Mouse (Mus musculus) neural tube, embryonic 15.5 days (tissue): ENCODE results near the gene Rnf19b. TPM values are rescaled to one million over a fixed set of nuclear protein-coding genes. Genes with fewer than 3 reads are reported as not detected.

Source experiments
- ATAC-seq: fragments of 200-750 bp; cut with Nextera tagmentation; 2 replicates; pipeline ENCODE4 v1.8.0; 2017; ENCODE audit warnings: mild to moderate bottlenecking, moderate TSS enrichment, moderate library complexity; ENCODE audit not compliant: low FRiP score
- H3K27ac ChIP-seq: fragments of 300-500 bp; sonication (generic); replicated peaks from 2 replicates; pipeline ENCODE4 v1.5.1; 2015; ENCODE audit warnings: mild to moderate bottlenecking, inconsistent platforms
- H3K27me3 ChIP-seq: fragments of 300-500 bp; sonication (generic); replicated peaks from 2 replicates; pipeline ENCODE4 v1.6.1; 2015; ENCODE audit warnings: inconsistent platforms
- H3K36me3 ChIP-seq: fragments of 300-500 bp; sonication (generic); 2 replicates; pipeline ENCODE4 v1.6.1; 2015; ENCODE audit warnings: inconsistent platforms
- H3K4me1 ChIP-seq: fragments of 300-500 bp; sonication (generic); 2 replicates; pipeline ENCODE4 v1.6.1; 2015; ENCODE audit warnings: inconsistent platforms
- H3K4me2 ChIP-seq: fragments of 300-500 bp; sonication (generic); 2 replicates; pipeline ENCODE4 v1.6.1; 2015; ENCODE audit warnings: inconsistent platforms, mild to moderate bottlenecking, moderate library complexity
- H3K4me3 ChIP-seq: fragments of 300-500 bp; sonication (generic); replicated peaks from 2 replicates; pipeline ENCODE4 v1.5.1; 2015; ENCODE audit warnings: mild to moderate bottlenecking, inconsistent platforms
- H3K9ac ChIP-seq: fragments of 300-500 bp; sonication (generic); replicated peaks from 2 replicates; pipeline ENCODE4 v1.6.1; 2015; ENCODE audit warnings: mild to moderate bottlenecking, inconsistent platforms
- H3K9me3 ChIP-seq: fragments of 300-500 bp; sonication (generic); replicated peaks from 2 replicates; pipeline ENCODE4 v1.6.1; 2016; ENCODE audit warnings: inconsistent platforms
- WGBS: fragments of 180-500 bp; shearing (Covaris S2); methylation state at CpG from one replicate; pipeline ENCODE4 v1.1.7; 2015; ENCODE audit warnings: mixed read lengths; 5-methylcytosine and 5-hydroxymethylcytosine counted together
- polyA plus RNA-seq: library from polyadenylated mRNA; unstranded; fragments of >200 nt; fragmentation: Nextera tagmentation; extraction: Ambion mirVana; gene quantifications from 2 replicates; pipeline ENCODE4 v1.2.1, GENCODE M21; 2015

Gene Rnf19b
- polyA plus RNA-seq, 1 experiment from 2014 or later = 34.5 TPM

DNA sequence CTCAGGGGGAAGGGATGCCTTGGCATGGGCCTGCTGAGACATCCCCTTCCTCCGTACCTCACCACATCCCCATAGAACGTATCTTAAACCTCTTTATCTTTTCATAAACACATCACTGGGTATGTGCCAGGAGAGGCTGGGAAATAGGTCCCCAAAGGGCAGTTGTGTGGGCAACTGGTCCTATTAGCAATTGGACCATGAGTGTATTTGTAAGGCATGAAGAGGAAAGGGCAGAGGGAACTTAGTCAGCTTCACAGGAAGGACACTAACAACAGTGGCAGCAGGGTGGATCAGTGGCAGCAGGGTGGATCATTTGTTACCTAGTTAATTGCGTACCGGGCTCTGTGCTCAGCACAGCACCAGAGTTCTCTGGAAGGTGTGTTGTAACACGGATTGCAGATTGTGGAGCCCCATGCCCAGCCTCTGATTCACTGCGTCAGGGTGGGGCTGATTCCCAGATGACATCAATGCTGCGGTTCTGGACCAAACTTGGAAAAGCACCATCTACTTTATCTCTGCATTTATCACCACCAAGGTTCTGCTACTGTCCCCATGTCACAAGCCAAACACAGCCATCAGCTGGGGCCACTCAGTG, 22.1 kb upstream of the Rnf19b start:
- H3K9me3 ChIP-seq = no peaks in the 10 kb centered on the region
- no peak overlapping the region for H3K4me2 ChIP-seq
- ATAC-seq = no peak
- H3K36me3 ChIP-seq = no peaks in the 10 kb centered on the region
- H3K4me1 ChIP-seq = peaks cover 14% of the 10 kb centered on the region
- no peak overlapping the region for H3K4me3 ChIP-seq
- H3K9ac ChIP-seq = no peak overlapping the region
- no peak overlapping the region for H3K27ac ChIP-seq
- 60% methylated on average over 7 of the region's 7 CpGs for WGBS
- no peaks in the 10 kb centered on the region for H3K27me3 ChIP-seq

DNA sequence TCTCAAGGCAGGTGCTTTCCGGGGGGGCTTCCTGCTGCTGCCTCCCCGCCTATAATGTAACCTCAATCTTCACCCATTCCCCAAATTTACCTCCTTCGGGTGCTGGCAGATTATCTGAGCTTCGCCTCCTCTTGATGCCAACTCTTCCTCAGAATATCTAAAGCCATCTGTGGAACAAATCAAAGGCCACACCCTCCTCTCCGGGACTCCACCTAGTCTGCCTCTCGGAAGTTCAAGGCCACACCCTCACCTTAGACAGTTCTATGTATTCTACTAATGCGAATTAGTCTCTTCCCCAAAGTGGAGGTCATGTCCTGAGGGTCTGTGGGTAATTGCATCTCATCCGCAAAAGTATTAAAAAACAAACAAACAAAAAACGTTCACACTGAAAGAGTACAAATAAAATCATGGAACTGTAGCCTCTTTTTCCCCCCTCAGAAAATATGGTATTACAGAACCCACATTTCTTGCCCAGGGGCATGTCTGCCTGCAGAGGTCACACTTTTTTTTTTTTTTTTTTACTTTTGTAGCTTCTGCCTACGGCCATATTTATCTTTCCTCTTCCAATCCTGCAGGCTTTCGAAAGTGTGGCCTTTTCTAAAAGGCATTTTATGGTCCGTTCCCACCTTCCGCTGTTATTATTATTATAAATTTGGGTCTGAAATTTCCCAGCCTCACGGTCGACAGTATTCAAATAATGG, 10.2 kb upstream of the Rnf19b start:
- no peaks in the 10 kb centered on the region; the same call in 1 of the 2 replicates for H3K27me3 ChIP-seq
- no peak for ATAC-seq
- H3K27ac ChIP-seq = peak overlapping the region; percentile 99
- peak overlapping the region; percentile 48 for H3K4me3 ChIP-seq
- peaks cover 22% of the 10 kb centered on the region for H3K4me1 ChIP-seq
- H3K9ac ChIP-seq = peak overlapping the region; percentile 61
- WGBS = 13% methylated on average over 15 of the region's 15 CpGs
- no peaks in the 10 kb centered on the region for H3K9me3 ChIP-seq
- no peaks in the 10 kb centered on the region for H3K36me3 ChIP-seq
- peak overlapping the region; percentile 85 for H3K4me2 ChIP-seq

DNA sequence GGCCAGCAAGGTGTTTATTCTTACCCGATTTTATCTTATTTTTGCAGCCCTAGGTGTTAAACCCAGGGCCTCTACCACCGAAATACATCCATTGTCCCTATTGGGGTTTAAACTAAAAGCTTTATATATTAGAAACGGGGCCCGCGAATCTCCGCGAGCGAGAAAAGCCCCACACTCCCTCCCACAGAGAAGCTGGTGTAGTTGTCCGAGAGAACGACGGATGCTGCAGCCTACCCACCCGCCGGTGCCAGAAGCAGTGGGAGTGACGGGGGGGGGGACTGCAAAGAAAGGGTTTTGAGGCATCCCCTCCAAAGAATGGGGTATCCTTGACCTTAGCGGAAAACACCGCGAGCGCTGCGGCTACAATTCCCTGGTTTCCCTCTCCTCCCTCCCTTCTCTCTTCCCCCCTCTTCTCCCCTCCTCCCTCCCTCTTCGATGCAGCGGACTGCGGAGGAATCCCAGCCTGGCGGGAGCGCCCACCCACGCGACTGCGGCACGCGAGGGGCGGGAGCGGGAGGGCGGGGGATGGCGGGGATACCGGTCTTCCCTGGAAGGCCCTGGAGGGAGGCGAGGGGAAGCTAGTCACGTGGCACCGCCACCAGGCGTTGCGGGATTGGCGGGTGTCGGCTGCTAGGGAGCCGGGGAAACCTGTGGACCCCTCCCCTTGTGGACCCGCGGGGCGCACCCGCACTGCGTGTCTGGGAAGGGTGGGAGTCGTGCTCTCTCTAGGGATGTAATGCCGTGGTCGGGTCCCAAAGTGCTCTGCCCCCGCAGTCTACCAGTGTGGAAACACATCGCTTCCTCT, 9.4 kb upstream of the Rnf19b start:
- peak overlapping the region; percentile 85 for H3K4me2 ChIP-seq
- no peaks in the 10 kb centered on the region for H3K9me3 ChIP-seq
- H3K27ac ChIP-seq = peak overlapping the region; percentile 99
- no peaks in the 10 kb centered on the region; the same call in 1 of the 2 replicates for H3K27me3 ChIP-seq
- peak overlapping the region; percentile 48 for H3K4me3 ChIP-seq
- under 1% methylated on average over 50 of the region's 52 CpGs for WGBS
- H3K9ac ChIP-seq = peak overlapping the region; percentile 61
- H3K36me3 ChIP-seq = no peaks in the 10 kb centered on the region
- ATAC-seq = peak; percentile 94
- H3K4me1 ChIP-seq = peaks cover 22% of the 10 kb centered on the region

DNA sequence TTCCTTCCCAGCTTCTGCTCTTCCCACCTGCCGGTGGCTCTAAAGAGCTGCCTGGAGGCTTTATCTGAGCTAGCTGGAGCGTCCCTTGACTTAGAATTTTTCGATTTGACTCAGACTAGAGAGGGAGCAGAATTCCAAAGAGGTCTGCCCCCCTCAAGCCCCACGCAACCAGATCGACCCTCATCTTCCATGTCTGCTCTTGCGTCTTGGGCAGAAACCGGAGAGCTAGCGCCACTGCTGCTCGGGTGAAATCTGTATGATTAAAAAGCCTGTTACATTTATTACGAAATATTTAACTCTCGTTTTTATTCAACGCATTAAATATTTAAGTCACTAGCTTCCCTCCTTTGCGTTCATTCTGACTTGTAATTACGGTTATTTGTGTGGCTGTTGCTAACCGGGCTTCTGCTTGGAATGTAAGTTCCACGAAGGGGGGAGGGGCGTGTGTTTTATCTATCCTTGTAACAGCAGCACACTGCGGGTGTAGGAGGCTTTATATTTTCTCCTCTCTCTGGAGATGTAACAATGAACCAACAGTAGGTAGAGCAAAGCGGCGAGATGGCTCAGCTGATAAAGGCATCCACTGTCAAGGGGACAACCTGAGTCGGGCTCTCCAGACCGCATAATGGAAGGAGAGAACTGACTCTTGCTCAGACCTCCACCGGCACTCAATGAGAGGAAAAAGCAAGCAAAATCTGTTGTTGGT, 8.6 kb upstream of the Rnf19b start:
- Histone ChIP-seq H3K9me3 (no peaks in the 10 kb centered on the region), H3K4me2 (peak overlapping the region; percentile 85), H3K27me3 (no peaks in the 10 kb centered on the region; the same call in 1 of the 2 replicates), H3K27ac (peak overlapping the region; percentile 99), H3K36me3 (no peaks in the 10 kb centered on the region), H3K4me1 (peaks cover 22% of the 10 kb centered on the region), H3K9ac (peak overlapping the region; percentile 61), H3K4me3 (peak overlapping the region; percentile 48)
- WGBS = 2% methylated on average over 23 of the region's 23 CpGs
- peak; percentile 64 for ATAC-seq

DNA sequence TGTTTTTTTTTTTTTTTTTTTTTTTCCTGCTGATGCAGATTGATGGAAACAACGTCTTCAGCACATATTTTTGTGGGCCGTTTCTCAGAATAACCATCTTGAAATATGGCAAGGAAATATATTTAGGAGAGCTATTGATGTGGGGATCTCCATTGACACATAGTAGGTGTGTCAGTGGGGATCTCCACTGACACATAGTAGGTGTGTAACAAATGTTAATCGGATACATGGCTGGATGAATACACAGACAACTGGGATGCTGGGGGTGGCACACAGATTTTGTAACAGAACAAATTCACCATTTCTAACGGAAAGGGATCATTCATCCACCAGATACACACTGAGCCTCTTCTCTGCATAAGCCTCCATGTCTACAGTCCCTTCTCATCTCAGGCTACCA, 7.7 kb upstream of the Rnf19b start:
- Histone ChIP-seq H3K4me3 (no peak overlapping the region), H3K9me3 (no peaks in the 10 kb centered on the region), H3K4me1 (peaks cover 22% of the 10 kb centered on the region), H3K27ac (peak overlapping the region; percentile 99), H3K9ac (no peak overlapping the region), H3K36me3 (no peaks in the 10 kb centered on the region), H3K27me3 (no peaks in the 10 kb centered on the region; the same call in 1 of the 2 replicates), H3K4me2 (peak overlapping the region; percentile 85; the same call in 1 of the 2 replicates)
- no peak for ATAC-seq
- 57% methylated on average over 4 of the region's 4 CpGs for WGBS

DNA sequence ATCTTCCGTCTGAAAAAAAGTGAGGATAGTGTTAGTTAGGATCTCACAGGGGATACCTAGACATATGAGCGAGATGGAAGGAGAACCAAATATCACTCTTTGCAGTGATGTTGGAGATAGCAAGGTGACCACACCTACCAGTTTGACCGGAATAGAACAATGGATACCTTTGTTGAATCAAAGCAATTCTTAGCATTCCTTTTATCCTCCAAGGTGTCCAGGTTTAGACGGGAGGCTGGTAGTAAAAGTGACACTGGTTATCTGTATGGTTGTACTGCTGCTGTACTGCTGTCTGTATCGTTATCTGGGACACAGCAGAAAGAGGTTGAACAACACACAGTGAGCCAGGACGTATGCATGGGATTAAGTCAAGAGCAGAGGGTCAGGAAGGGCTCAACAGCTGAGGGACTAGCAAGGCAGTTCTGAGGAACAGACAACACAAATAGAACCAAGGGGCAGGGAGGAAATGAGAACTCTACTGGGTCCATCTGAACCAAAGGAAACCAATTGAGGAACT, 7.1 kb upstream of the Rnf19b start:
- Histone ChIP-seq H3K27ac (peak overlapping the region; percentile 99), H3K4me3 (no peak overlapping the region)

DNA sequence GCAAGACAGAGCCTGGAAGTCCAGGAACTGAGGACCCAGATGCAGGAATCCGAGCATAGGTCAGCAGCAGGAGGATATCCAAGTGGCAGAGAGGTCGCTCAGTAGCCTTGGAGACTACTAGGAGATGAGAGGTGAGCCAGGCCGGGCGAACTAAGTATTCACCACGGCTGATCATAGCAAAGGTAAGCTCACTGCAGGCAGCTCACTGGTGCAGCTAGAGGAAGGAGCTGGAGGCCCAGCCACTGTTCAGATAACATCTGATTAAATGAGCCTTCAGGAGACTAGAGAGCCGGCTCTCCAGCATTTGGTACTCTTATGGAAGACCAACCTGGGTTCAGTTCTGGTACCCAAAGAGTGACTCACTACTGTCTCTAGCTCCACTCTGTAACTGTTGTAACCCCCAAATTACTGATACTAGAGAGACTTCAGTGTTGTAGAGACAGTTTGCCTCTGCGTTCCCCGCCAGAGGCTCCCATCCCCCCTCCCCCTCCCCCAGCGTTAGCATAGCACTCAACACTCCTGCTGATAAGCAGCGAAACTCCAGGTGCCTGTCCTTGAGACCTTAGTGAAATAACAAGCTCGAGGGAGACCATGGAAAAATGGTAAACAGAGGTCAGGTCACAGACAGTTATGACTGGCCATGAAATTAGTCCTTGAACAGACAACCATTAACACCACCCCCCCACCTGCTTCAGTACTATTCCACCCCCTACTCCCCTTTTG, 6.4 kb upstream of the Rnf19b start:
- Histone ChIP-seq H3K9me3 (no peaks in the 10 kb centered on the region), H3K4me1 (peaks cover 22% of the 10 kb centered on the region), H3K36me3 (no peaks in the 10 kb centered on the region), H3K27me3 (no peaks in the 10 kb centered on the region), H3K27ac (no peak overlapping the region), H3K9ac (no peak overlapping the region), H3K4me2 (no peak overlapping the region), H3K4me3 (no peak overlapping the region)
- WGBS = 36% methylated on average over 11 of the region's 11 CpGs
- no peak for ATAC-seq

More for the DNA sequence above, 7.1 kb upstream of the Rnf19b start:
- no peak overlapping the region for H3K4me2 ChIP-seq
- no peaks in the 10 kb centered on the region for H3K9me3 ChIP-seq
- peaks cover 22% of the 10 kb centered on the region for H3K4me1 ChIP-seq
- H3K9ac ChIP-seq = no peak overlapping the region
- ATAC-seq = no peak
- H3K36me3 ChIP-seq = no peaks in the 10 kb centered on the region
- WGBS = 79% methylated on average over 6 of the region's 6 CpGs
- H3K27me3 ChIP-seq = no peaks in the 10 kb centered on the region; the same call in 1 of the 2 replicates

DNA sequence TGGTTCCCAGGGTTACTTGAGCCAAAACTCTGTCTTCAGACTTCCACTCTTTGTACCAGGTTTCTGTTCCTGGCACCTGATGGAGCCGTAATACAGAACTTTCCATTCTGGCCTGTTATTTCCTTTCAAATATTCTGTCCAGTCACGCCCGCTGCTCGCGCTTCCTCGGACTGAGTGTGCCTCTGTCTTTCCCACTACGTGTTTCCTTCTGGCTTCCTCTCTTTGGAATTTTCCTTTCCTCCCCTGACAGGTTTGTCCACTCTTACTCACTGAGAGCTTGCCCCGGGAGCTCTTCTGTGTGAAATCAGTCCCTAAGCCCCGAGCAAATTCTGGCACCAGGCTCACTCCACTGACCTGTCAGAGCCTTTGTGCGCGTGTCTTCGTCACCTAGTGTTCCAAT, 3.3 kb upstream of the Rnf19b start:
- Histone ChIP-seq H3K4me1 (peaks cover 17% of the 10 kb centered on the region), H3K9me3 (no peaks in the 10 kb centered on the region), H3K27ac (no peak overlapping the region), H3K27me3 (no peaks in the 10 kb centered on the region), H3K36me3 (no peaks in the 10 kb centered on the region), H3K4me2 (no peak overlapping the region), H3K4me3 (no peak overlapping the region), H3K9ac (no peak overlapping the region)
- 91% methylated on average over 12 of the region's 12 CpGs for WGBS
- ATAC-seq = no peak

DNA sequence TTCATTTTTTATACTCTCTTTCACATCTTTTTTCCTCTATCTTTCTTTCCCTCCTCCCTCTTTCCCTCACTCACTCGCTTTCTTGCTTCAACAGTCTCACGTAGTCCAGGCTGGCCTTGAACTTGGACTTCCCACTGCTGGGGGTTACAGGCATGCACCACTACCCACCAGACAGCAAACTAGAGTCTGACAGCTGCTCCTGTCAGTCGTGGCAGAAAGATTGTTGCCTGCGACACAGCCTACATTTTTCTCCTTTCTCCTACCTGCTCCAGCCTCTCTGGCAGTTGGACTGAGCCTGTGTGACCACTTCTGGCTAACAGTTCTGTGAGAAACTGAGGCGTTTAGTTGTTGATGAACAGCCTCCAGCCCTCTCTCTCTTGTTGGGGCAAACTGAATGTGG, 2.5 kb upstream of the Rnf19b start:
- H3K4me2 ChIP-seq = no peak overlapping the region
- no peaks in the 10 kb centered on the region for H3K27me3 ChIP-seq
- WGBS = 87% methylated on average over 5 of the region's 5 CpGs
- H3K9me3 ChIP-seq = no peaks in the 10 kb centered on the region
- no peaks in the 10 kb centered on the region for H3K36me3 ChIP-seq
- no peak overlapping the region for H3K9ac ChIP-seq
- no peak overlapping the region for H3K4me3 ChIP-seq
- ATAC-seq = no peak
- no peak overlapping the region for H3K27ac ChIP-seq
- peaks cover 16% of the 10 kb centered on the region for H3K4me1 ChIP-seq

DNA sequence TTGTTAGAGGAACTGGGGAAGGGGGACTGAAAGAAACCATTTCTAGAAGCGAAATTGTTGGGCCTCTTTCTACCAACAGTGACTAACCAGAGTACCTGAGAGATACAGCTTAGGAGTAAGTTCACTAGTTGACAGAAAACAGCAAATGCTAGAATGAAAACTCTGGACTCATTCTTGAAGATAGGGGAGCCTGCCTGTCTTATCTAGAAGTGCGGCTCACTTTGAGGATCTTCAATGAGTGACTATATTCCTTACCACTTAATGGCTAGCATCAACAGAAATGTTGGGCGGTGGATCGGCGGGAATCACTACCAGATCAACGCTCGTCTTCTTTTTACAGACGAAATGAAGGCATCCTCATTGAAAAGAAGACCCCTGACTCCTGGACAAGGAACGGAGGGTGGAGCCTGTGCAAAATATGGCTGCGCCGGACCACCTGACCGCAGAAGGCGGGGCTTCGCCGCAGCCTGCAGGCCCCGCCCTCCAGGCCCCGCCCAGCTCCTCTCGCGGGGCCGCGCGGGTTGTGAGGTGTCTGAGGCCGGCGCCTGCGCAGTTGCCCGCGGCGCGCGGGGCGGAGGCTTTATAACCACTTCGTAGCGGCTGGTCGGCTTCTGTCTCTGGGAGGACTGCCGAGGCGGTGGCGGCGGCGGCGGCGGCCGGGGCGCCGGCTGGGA, 401 bp upstream of the Rnf19b start:
- H3K9ac ChIP-seq = peak overlapping the region; percentile 92
- H3K9me3 ChIP-seq = no peaks in the 10 kb centered on the region
- peak overlapping the region; percentile 94 for H3K27ac ChIP-seq
- ATAC-seq = peak; percentile 95
- no peaks in the 10 kb centered on the region for H3K36me3 ChIP-seq
- H3K4me2 ChIP-seq = peak overlapping the region; percentile 96
- H3K4me3 ChIP-seq = peak overlapping the region; percentile 96
- WGBS = 4% methylated on average over 41 of the region's 44 CpGs
- H3K27me3 ChIP-seq = no peaks in the 10 kb centered on the region
- H3K4me1 ChIP-seq = peaks cover 27% of the 10 kb centered on the region
